Mouse (Mus musculus) kidney, embryonic 14.5 days (tissue): ENCODE measurements around the gene Cercam. TPM values are rescaled to one million over a fixed set of nuclear protein-coding genes. Genes with fewer than 3 reads are reported as not detected.
A peak's percentile ranks its signal among the peaks of the same experiment; 100 is the strongest.

Experiments used
- ATAC-seq: fragments of 200-750 bp; cut with Nextera tagmentation; 2 replicates; pipeline ENCODE4 v1.8.0; 2017; ENCODE audit warnings: moderate number of reproducible peaks, mild to moderate bottlenecking, moderate TSS enrichment, moderate library complexity; ENCODE audit not compliant: low FRiP score, low TSS enrichment
- H3K27ac ChIP-seq: fragments of 300-500 bp; sonication (generic); 2 replicates; pipeline ENCODE4 v1.5.1; 2014; ENCODE audit warnings: low read depth, mild to moderate bottlenecking, low read length, moderate library complexity, mixed read lengths
- H3K27me3 ChIP-seq: fragments of 300-500 bp; sonication (generic); 2 replicates; pipeline ENCODE4 v1.6.1; 2014; ENCODE audit warnings: mild to moderate bottlenecking, low read length; ENCODE audit not compliant: control insufficient read depth, insufficient read depth
- H3K36me3 ChIP-seq: fragments of 300-500 bp; sonication (generic); 2 replicates; pipeline ENCODE4 v1.6.1; 2014; ENCODE audit warnings: low read length, mixed read lengths; ENCODE audit not compliant: control insufficient read depth, insufficient read depth
- H3K4me1 ChIP-seq: fragments of 300-500 bp; sonication (generic); 2 replicates; pipeline ENCODE4 v1.6.1; 2014; ENCODE audit warnings: low read length, mixed read lengths; ENCODE audit not compliant: control insufficient read depth, insufficient read depth
- H3K4me2 ChIP-seq: fragments of 300-500 bp; sonication (generic); replicated peaks from 2 replicates; pipeline ENCODE4 v1.6.1; 2014; ENCODE audit warnings: low read depth, mild to moderate bottlenecking, low read length
- H3K4me3 ChIP-seq: fragments of 300-500 bp; sonication (generic); 2 replicates; pipeline ENCODE4 v1.5.1; 2014; ENCODE audit warnings: mild to moderate bottlenecking, low read length
- H3K9ac ChIP-seq: fragments of 300-500 bp; sonication (generic); 2 replicates; pipeline ENCODE4 v1.6.1; 2014; ENCODE audit warnings: low read depth, mild to moderate bottlenecking, low read length, moderate library complexity
- H3K9me3 ChIP-seq: fragments of 300-500 bp; sonication (generic); 2 replicates; pipeline ENCODE4 v1.6.1; 2016; ENCODE audit warnings: low read length; ENCODE audit not compliant: control insufficient read depth
- WGBS: fragments of 180-500 bp; shearing (Covaris S2); extraction: QIAGEN DNeasy Blood & Tissue Kit; methylation state at CpG from one replicate; pipeline ENCODE4 v1.1.7; 2014; 5-methylcytosine and 5-hydroxymethylcytosine counted together
- polyA plus RNA-seq: library from polyadenylated mRNA; unstranded; fragments of >200 nt; fragmentation: Nextera tagmentation; extraction: Ambion mirVana; gene quantifications from 2 replicates; pipeline ENCODE4 v1.2.1, GENCODE M21; 2014

The Cercam gene
- polyA plus RNA-seq, 1 experiment from 2014 or later: 15.6 TPM

DNA sequence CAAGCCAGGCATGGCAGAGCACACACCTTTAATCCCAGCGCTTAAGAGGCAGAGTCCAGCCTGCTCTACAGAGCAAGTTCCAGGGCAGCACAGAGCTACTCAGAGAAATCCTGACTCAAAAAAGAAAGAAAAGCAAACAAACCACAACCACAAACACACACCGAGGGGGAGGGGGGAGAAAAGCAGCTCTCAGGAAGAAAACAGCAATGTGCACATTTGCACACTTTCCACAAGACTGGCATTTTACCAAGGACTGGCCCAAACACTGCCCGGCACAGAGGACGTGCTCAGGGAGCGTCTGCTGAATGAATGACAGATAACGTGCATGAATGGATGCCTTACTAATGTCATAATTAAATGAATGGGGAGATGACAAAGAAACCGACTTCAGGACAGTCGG lies 19.9 kb upstream of the Cercam start:
- no peaks in the 10 kb centered on the region for H3K36me3 ChIP-seq
- peaks cover 9% of the 10 kb centered on the region; the same call in 1 of the 2 replicates for H3K4me1 ChIP-seq
- H3K4me2 ChIP-seq: no peak overlapping the region
- H3K9me3 ChIP-seq: no peaks in the 10 kb centered on the region
- no peak for ATAC-seq
- no peak overlapping the region for H3K27ac ChIP-seq
- H3K4me3 ChIP-seq: no peak overlapping the region
- H3K27me3 ChIP-seq: peaks cover 34% of the 10 kb centered on the region
- no peak overlapping the region for H3K9ac ChIP-seq
- 79% methylated on average over 8 of the region's 8 CpGs for WGBS

DNA sequence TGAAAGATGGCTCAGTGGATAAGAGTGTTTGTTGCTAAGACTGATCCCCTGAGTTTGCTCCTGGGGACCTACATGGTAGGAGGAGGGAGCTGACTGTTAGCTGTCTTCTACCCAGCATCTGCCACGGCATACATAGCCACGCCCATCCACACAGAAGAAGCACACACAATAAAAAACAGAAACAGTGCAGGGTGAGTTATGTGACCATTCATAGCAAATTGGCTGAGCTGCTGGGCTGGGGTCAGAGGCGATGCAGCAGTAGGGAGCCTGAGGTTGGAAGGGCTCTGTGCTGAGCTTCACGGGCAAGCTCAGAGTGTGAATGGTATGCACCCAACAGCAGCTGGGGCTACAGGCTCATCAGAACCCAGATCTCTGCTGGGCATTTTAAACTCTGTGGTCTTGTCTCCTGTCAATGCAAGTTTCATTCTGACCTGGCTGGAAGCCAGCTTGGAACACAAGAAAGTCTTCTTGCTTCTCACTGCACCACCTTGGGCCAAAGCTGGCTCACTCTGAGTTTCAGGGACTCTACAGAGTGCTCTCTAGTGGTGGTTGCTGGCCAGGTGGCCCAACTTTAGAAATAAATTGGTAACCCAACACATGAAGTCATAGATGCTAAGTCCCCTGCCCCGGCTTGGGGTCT lies 19.0 kb upstream of the Cercam start:
- Histone ChIP-seq H3K27me3 (peaks cover 25% of the 10 kb centered on the region), H3K9ac (no peak overlapping the region), H3K27ac (no peak overlapping the region), H3K9me3 (no peaks in the 10 kb centered on the region), H3K4me1 (peaks cover 9% of the 10 kb centered on the region; the same call in 1 of the 2 replicates), H3K4me2 (no peak overlapping the region), H3K4me3 (no peak overlapping the region), H3K36me3 (no peaks in the 10 kb centered on the region)
- 60% methylated on average over 5 of the region's 5 CpGs for WGBS
- no peak for ATAC-seq

GRCm38 (mm10) chr2:29852957-29853485 lies 15.9 kb upstream of the Cercam start:
- Histone ChIP-seq H3K27ac (no peak overlapping the region), H3K4me2 (no peak overlapping the region), H3K9me3 (no peaks in the 10 kb centered on the region), H3K9ac (no peak overlapping the region), H3K4me3 (no peak overlapping the region), H3K36me3 (no peaks in the 10 kb centered on the region), H3K27me3 (peaks cover under 1% of the 10 kb centered on the region; the same call in 1 of the 2 replicates), H3K4me1 (peaks cover 8% of the 10 kb centered on the region; the same call in 1 of the 2 replicates)
- ATAC-seq: no peak
- 48% methylated on average over 4 of the region's 4 CpGs for WGBS

DNA sequence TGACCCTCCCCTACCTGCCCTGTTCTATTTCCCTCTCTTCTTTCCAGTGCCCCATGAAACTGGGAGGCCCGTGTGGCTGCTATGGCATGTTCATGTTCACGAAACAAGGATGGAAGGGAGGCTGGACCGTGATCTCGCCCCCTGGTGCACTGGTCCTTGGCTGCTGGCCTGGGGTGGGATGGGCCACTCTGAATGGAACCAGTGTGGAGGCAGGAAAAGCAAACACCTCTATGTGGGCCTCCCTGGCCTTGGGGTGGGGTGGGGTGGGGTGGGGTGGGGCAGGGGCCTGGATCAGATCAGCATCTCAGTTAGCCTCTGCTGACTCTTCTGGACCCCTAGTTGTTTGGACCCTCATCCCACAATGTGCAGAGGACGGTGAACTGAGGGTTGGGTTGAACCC lies 15.2 kb upstream of the Cercam start:
- no peak overlapping the region for H3K9ac ChIP-seq

DNA sequence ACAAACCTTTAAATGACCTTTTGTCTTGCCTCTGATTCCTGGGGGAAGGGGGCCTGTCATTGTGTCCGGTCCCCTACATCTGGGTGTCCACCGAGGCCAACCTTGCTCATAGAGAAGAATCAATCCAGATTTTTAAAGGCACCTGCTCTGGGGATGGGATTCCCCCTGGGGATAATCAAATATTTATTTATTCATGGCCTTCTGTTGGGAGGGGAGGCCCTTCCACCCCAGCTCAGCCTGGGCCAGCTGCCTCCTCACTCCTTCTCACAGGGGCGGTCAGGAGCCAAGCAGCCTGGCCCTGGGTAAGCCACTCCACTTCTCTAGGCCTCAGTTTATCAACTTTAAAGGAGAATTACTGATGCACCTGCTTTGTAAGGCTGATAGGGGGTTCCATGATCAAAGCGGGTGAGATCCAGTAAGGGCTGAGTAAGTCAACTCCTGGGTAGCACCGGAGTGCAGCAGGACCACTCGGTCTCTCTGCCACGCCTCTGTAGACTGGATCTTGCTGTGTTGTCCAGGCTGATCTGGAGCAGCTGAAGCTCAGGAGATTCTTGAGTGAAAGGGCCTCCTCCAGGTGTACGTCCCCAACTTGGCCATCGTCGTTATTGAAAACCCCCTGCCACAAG lies 13.3 kb upstream of the Cercam start:
- 73% methylated on average over 10 of the region's 10 CpGs for WGBS
- H3K9ac ChIP-seq: no peak overlapping the region
- H3K4me2 ChIP-seq: no peak overlapping the region
- no peaks in the 10 kb centered on the region for H3K36me3 ChIP-seq
- no peak for ATAC-seq
- H3K27ac ChIP-seq: no peak overlapping the region
- H3K4me1 ChIP-seq: peaks cover 8% of the 10 kb centered on the region; the same call in 1 of the 2 replicates
- H3K9me3 ChIP-seq: no peaks in the 10 kb centered on the region
- H3K27me3 ChIP-seq: no peaks in the 10 kb centered on the region
- no peak overlapping the region for H3K4me3 ChIP-seq

More for the DNA sequence above, 15.2 kb upstream of the Cercam start:
- 80% methylated on average over 5 of the region's 5 CpGs for WGBS
- no peak for ATAC-seq
- Histone ChIP-seq H3K9me3 (no peaks in the 10 kb centered on the region), H3K27me3 (no peaks in the 10 kb centered on the region), H3K4me3 (no peak overlapping the region), H3K27ac (no peak overlapping the region), H3K4me2 (no peak overlapping the region), H3K4me1 (peaks cover 8% of the 10 kb centered on the region; the same call in 1 of the 2 replicates), H3K36me3 (no peaks in the 10 kb centered on the region)

DNA sequence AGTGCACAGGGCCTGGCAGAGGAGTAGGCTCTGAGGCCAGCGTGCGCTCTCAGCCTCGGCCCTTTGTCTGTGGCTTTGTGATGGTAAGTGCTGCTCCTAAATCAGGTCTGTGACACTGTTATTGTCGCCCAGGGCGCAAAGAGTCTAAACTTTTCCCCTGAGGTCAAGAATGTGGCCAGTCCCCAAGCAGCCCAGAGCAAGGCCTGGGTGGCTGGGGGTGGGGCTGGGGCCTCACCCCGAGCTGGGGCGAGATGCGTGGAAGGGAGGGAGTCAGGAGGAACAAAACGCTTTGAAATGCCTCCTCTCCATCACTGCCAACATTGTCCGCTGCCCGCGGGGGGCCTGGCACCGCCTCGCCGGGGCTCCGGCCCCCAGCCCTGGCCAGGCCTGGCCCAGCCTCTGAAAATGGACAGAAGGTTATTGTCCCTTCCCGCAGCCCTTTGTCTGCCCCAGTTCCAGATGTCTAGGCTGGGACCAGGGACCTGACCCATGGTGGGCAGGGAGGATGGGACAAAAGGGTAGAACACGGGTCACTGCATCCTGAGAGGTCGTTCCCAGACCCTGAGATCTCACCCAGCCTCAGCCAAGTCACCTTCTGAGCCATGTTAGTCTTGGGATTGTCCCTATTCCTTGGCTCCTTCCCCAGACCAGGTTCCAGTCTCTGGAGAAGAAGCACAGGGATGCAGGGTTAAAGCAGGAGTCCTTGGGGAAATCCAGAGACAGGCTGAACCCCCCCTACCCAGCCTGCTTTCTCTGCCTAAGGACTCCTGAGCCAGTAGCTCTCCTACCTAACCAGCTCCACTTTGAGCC lies 12.3 kb upstream of the Cercam start:
- Histone ChIP-seq H3K4me2 (no peak overlapping the region), H3K9me3 (no peaks in the 10 kb centered on the region), H3K27me3 (no peaks in the 10 kb centered on the region), H3K4me3 (no peak overlapping the region), H3K9ac (peak overlapping the region; percentile 37; the same call in 1 of the 2 replicates), H3K27ac (no peak overlapping the region), H3K4me1 (peaks cover 8% of the 10 kb centered on the region; the same call in 1 of the 2 replicates), H3K36me3 (no peaks in the 10 kb centered on the region)
- ATAC-seq: 0 out of 2 replicates have a peak, but pooled peaks have one; percentile 28
- 8% methylated on average over 19 of the region's 19 CpGs for WGBS

- Histone ChIP-seq H3K36me3 (no peaks in the 10 kb centered on the region), H3K27ac (no peak overlapping the region), H3K4me2 (no peak overlapping the region), H3K4me3 (no peak overlapping the region), H3K4me1 (peaks cover 8% of the 10 kb centered on the region; the same call in 1 of the 2 replicates), H3K27me3 (no peaks in the 10 kb centered on the region), H3K9me3 (no peaks in the 10 kb centered on the region), H3K9ac (no peak overlapping the region)
- no peak for ATAC-seq
- WGBS: 22% methylated on average over 2 of the region's 2 CpGs
These were observed 11.6 kb upstream of the Cercam start for GRCm38 (mm10) chr2:29857341-29857740.

DNA sequence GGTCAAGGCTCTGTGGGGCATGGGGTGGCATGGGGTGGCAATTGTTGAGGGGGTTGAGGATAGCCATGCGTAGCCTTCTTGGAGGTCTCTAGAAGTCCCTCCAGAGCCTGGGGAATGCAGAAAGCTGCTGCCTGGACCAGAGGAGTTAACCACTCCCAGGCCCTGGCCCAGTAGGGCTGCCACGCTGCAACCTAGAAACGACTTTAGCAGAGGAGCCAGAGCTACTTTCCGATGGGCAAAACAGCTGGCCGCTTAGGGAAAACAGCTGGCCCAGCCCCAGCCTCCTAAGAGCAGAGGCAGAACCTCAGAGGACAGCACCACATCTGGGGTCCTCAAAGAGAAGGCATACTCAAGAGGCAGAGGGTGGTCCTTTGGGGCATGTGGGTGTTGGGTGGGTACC lies 11.0 kb upstream of the Cercam start:
- no peak overlapping the region for H3K27ac ChIP-seq
- no peak overlapping the region for H3K4me2 ChIP-seq
- H3K36me3 ChIP-seq: no peaks in the 10 kb centered on the region
- no peaks in the 10 kb centered on the region for H3K9me3 ChIP-seq
- peaks cover 8% of the 10 kb centered on the region; the same call in 1 of the 2 replicates for H3K4me1 ChIP-seq
- WGBS: 68% methylated on average over 5 of the region's 5 CpGs
- H3K9ac ChIP-seq: no peak overlapping the region
- no peaks in the 10 kb centered on the region for H3K27me3 ChIP-seq
- no peak for ATAC-seq
- H3K4me3 ChIP-seq: no peak overlapping the region
